In genomic region chr5:74948482-74948881, GRCm38 (mm10) we compare ENCODE assay signal across 19 mouse cellular contexts.
DNase-seq lines count a peak whose midpoint lies in the region; ATAC-seq lines count a peak whose summit lies in the region.
"Had no signal": no experiment of that assay in that cellular context is flagged by ENCODE, and none has a peak within 500 bp of the region (broad histone marks: within the 10 kb centered on the region; RNA-seq: fewer than 3 reads in every experiment).

No protein-coding gene starts in this region.

- peak; percentile 39 for DNase-seq in urinary bladder, postnatal 14 days (ENCODE audit: low spot score)
- DNase-seq in urinary bladder, postnatal 25 days (ENCODE audit: low spot score), result no peak
- peak; percentile 21 for DNase-seq in ZHBTc4 (ENCODE audit: low read depth, low spot score)
- DNase-seq in cerebellum, postnatal 25 days, result no peak
- DNase-seq in right cerebral cortex, adult 2 months (ENCODE audit: low spot score in 2 of 2), result no peak
- DNase-seq: adrenal gland, adult 2 months; adrenal gland, postnatal 14 days; cerebellum, adult 11 months; cerebellum, adult 2 months; cerebellum, adult 9-11 months; cerebellum, postnatal 36 days; gastrocnemius, postnatal 10 days; gastrocnemius, postnatal 36 days; heart, adult 11 months had no signal

- 0 out of 2 replicates have a peak, but pooled peaks have one; percentile 15 for ATAC-seq in megakaryocyte progenitor cell, adult 5-6 weeks (replicated peaks; ENCODE audit: poor library complexity)
- ATAC-seq: CD4-positive, CD25-positive, alpha-beta regulatory T cell, adult 4 months; forebrain, embryonic 13.5 days; forebrain, embryonic 16.5 days; Patski had no signal

Comparison
In these comparisons a context has a peak if more than half of its experiments do, and no peak if none do; other contexts are left out.
1. DNase-seq: peak in urinary bladder, postnatal 14 days (single experiment) and ZHBTc4 (single experiment); none in urinary bladder, postnatal 25 days (single experiment), cerebellum, postnatal 25 days (0 of 2) and right cerebral cortex, adult 2 months (0 of 2).